Mouse (Mus musculus): ENCODE data around the gene Tmem246. TPM values are rescaled to one million over a fixed set of nuclear protein-coding genes. Genes with fewer than 3 reads are reported as not detected.

Gene Tmem246
- polyA plus RNA-seq, 1 experiment from 2014 or later = 35.8 TPM

GRCm38 (mm10) chr4:49604616-49605015 is 6.9 kb upstream of the Tmem246 start:
- no peak overlapping the region for H3K27ac ChIP-seq
- H3K4me1 ChIP-seq = no peaks in the 10 kb centered on the region
- DNase-seq (ENCODE audit: low spot score) = no peak
- H3K27me3 ChIP-seq (ENCODE audit: insufficient read depth, poor library complexity, severe bottlenecking) = no peaks in the 10 kb centered on the region; the same call in 1 of the 2 replicates
- H3K4me3 ChIP-seq = no peak overlapping the region
- H3K9me3 ChIP-seq = no peaks in the 10 kb centered on the region
- H3K36me3 ChIP-seq = no peaks in the 10 kb centered on the region
- 86% methylated on average over 5 of the region's 5 CpGs for WGBS

GRCm38 (mm10) chr4:49604016-49604546 is 6.4 kb upstream of the Tmem246 start:
- WGBS = 38% methylated on average over 1 of the region's 1 CpGs
- Histone ChIP-seq H3K4me1 (no peaks in the 10 kb centered on the region), H3K4me3 (no peak overlapping the region), H3K9me3 (no peaks in the 10 kb centered on the region), H3K27me3 (ENCODE audit: insufficient read depth, poor library complexity, severe bottlenecking) (no peaks in the 10 kb centered on the region; the same call in 1 of the 2 replicates), H3K36me3 (no peaks in the 10 kb centered on the region), H3K27ac (no peak overlapping the region)
- DNase-seq (ENCODE audit: low spot score) = no peak

- no peaks in the 10 kb centered on the region for H3K4me1 ChIP-seq
- no peak overlapping the region for H3K4me3 ChIP-seq
- H3K27me3 ChIP-seq (ENCODE audit: insufficient read depth, poor library complexity, severe bottlenecking) = no peaks in the 10 kb centered on the region; the same call in 1 of the 2 replicates
- no peaks in the 10 kb centered on the region for H3K9me3 ChIP-seq
- 82% methylated on average over 2 of the region's 2 CpGs for WGBS
- DNase-seq (ENCODE audit: low spot score) = no peak
- H3K36me3 ChIP-seq = no peaks in the 10 kb centered on the region
- no peak overlapping the region for H3K27ac ChIP-seq
These were observed 5.5 kb upstream of the Tmem246 start for GRCm38 (mm10) chr4:49603161-49603560.

GRCm38 (mm10) chr4:49596846-49597182 is 862 bp downstream of the Tmem246 start:
- H3K9me3 ChIP-seq = no peaks in the 10 kb centered on the region
- DNase-seq (ENCODE audit: low spot score) = no peak
- peak overlapping the region; percentile 95 for H3K27ac ChIP-seq
- H3K4me1 ChIP-seq = 0 out of 2 replicates have a peak, but pooled peaks cover 7% of the 10 kb centered on the region
- H3K36me3 ChIP-seq = no peaks in the 10 kb centered on the region
- no peaks in the 10 kb centered on the region for H3K27me3 ChIP-seq (ENCODE audit: insufficient read depth, poor library complexity, severe bottlenecking)
- under 1% methylated on average over 20 of the region's 20 CpGs for WGBS
- H3K4me3 ChIP-seq = peak overlapping the region; percentile 88

GRCm38 (mm10) chr4:49590152-49590551 is 7.5 kb downstream of the Tmem246 start:
- no peak overlapping the region for H3K4me3 ChIP-seq
- H3K36me3 ChIP-seq = peaks cover 21% of the 10 kb centered on the region
- no peaks in the 10 kb centered on the region for H3K27me3 ChIP-seq (ENCODE audit: insufficient read depth, poor library complexity, severe bottlenecking)
- no peaks in the 10 kb centered on the region for H3K9me3 ChIP-seq
- DNase-seq (ENCODE audit: low spot score) = no peak
- WGBS = 77% methylated on average over 2 of the region's 2 CpGs
- no peak overlapping the region for H3K27ac ChIP-seq
- 0 out of 2 replicates have a peak, but pooled peaks cover 2% of the 10 kb centered on the region for H3K4me1 ChIP-seq

- no peaks in the 10 kb centered on the region for H3K9me3 ChIP-seq
- no peaks in the 10 kb centered on the region for H3K27me3 ChIP-seq (ENCODE audit: insufficient read depth, poor library complexity, severe bottlenecking)
- no peak for DNase-seq (ENCODE audit: low spot score)
- peaks cover 22% of the 10 kb centered on the region for H3K36me3 ChIP-seq
- WGBS = 90% methylated on average over 10 of the region's 10 CpGs
- H3K27ac ChIP-seq = no peak overlapping the region
- no peak overlapping the region for H3K4me3 ChIP-seq
- 0 out of 2 replicates have a peak, but pooled peaks cover 3% of the 10 kb centered on the region for H3K4me1 ChIP-seq
These were observed 10.9 kb downstream of the Tmem246 start for GRCm38 (mm10) chr4:49586811-49587210.

GRCm38 (mm10) chr4:49585524-49586101 is 12.1 kb downstream of the Tmem246 start:
- Histone ChIP-seq H3K36me3 (peaks cover 22% of the 10 kb centered on the region), H3K4me1 (0 out of 2 replicates have a peak, but pooled peaks cover 3% of the 10 kb centered on the region), H3K4me3 (no peak overlapping the region), H3K9me3 (no peaks in the 10 kb centered on the region), H3K27me3 (ENCODE audit: insufficient read depth, poor library complexity, severe bottlenecking) (no peaks in the 10 kb centered on the region), H3K27ac (no peak overlapping the region)
- DNase-seq (ENCODE audit: low spot score) = no peak
- 71% methylated on average over 7 of the region's 7 CpGs for WGBS

GRCm38 (mm10) chr4:49583965-49584831 is 13.5 kb downstream of the Tmem246 start:
- peak overlapping the region; percentile 11; the same call in 1 of the 2 replicates for H3K27ac ChIP-seq
- 0 out of 2 replicates have a peak, but pooled peaks cover 3% of the 10 kb centered on the region for H3K4me1 ChIP-seq
- H3K27me3 ChIP-seq (ENCODE audit: insufficient read depth, poor library complexity, severe bottlenecking) = no peaks in the 10 kb centered on the region
- no peaks in the 10 kb centered on the region for H3K9me3 ChIP-seq
- H3K36me3 ChIP-seq = peaks cover 22% of the 10 kb centered on the region
- H3K4me3 ChIP-seq = no peak overlapping the region
- 59% methylated on average over 14 of the region's 14 CpGs for WGBS
- DNase-seq (ENCODE audit: low spot score) = no peak

- Histone ChIP-seq H3K9me3 (no peaks in the 10 kb centered on the region), H3K27me3 (ENCODE audit: insufficient read depth, poor library complexity, severe bottlenecking) (no peaks in the 10 kb centered on the region), H3K4me1 (0 out of 2 replicates have a peak, but pooled peaks cover 3% of the 10 kb centered on the region), H3K36me3 (peaks cover 12% of the 10 kb centered on the region), H3K4me3 (no peak overlapping the region), H3K27ac (no peak overlapping the region)
- WGBS = 49% methylated on average over 4 of the region's 4 CpGs
- no peak for DNase-seq (ENCODE audit: low spot score)
These were observed 16.4 kb downstream of the Tmem246 start for GRCm38 (mm10) chr4:49581256-49581655.

GRCm38 (mm10) chr4:49572194-49572593 is 25.5 kb downstream of the Tmem246 start:
- WGBS = 82% methylated on average over 4 of the region's 4 CpGs
- Histone ChIP-seq H3K4me3 (no peak overlapping the region), H3K4me1 (no peaks in the 10 kb centered on the region), H3K36me3 (no peaks in the 10 kb centered on the region), H3K27ac (no peak overlapping the region), H3K9me3 (no peaks in the 10 kb centered on the region), H3K27me3 (ENCODE audit: insufficient read depth, poor library complexity, severe bottlenecking) (0 out of 2 replicates have a peak, but pooled peaks cover 3% of the 10 kb centered on the region)
- no peak for DNase-seq (ENCODE audit: low spot score)

- H3K9me3 ChIP-seq = no peaks in the 10 kb centered on the region
- 22% methylated on average over 3 of the region's 3 CpGs for WGBS
- 0 out of 2 replicates have a peak, but pooled peaks cover 3% of the 10 kb centered on the region for H3K27me3 ChIP-seq (ENCODE audit: insufficient read depth, poor library complexity, severe bottlenecking)
- H3K36me3 ChIP-seq = no peaks in the 10 kb centered on the region
- H3K27ac ChIP-seq = no peak overlapping the region
- H3K4me1 ChIP-seq = no peaks in the 10 kb centered on the region
- H3K4me3 ChIP-seq = no peak overlapping the region
- DNase-seq (ENCODE audit: low spot score) = no peak
These were observed 30.1 kb downstream of the Tmem246 start for GRCm38 (mm10) chr4:49567613-49568012.

GRCm38 (mm10) chr4:49559915-49560772 is 37.5 kb downstream of the Tmem246 start:
- no peaks in the 10 kb centered on the region for H3K36me3 ChIP-seq
- H3K4me1 ChIP-seq = 0 out of 2 replicates have a peak, but pooled peaks cover 4% of the 10 kb centered on the region
- DNase-seq (ENCODE audit: low spot score) = no peak
- no peak overlapping the region for H3K4me3 ChIP-seq
- no peaks in the 10 kb centered on the region for H3K9me3 ChIP-seq
- H3K27me3 ChIP-seq (ENCODE audit: insufficient read depth, poor library complexity, severe bottlenecking) = no peaks in the 10 kb centered on the region
- WGBS = 67% methylated on average over 20 of the region's 20 CpGs
- no peak overlapping the region for H3K27ac ChIP-seq

Data from heart, embryonic 10.5 days (tissue).